Mouse (Mus musculus) adrenal gland, postnatal 25 days (tissue): ENCODE results near the gene Tm2d3. TPM values are rescaled to one million over a fixed set of nuclear protein-coding genes. Genes with fewer than 3 reads are reported as not detected.
A peak's percentile ranks its signal among the peaks of the same experiment; 100 is the strongest.

Experiments
- DNase-seq: peaks from one replicate; pipeline ENCODE4 v3.0.0; 2021; ENCODE audit warnings: mixed read lengths
- long read RNA-seq: library from polyadenylated mRNA; stranded (forward); transcript quantifications from one replicate; pipeline ENCODE4 v2.0.0, GENCODE M21; 2021
- total RNA-seq: library from RNA; stranded (reverse); gene quantifications from 2 replicates; pipeline ENCODE4 v1.2.3, GENCODE M21; 2021

Gene Tm2d3
- 54.2 and 59.3 TPM in 2 replicates for total RNA-seq
- long read RNA-seq, transcript Tm2d3-201 (5 exons, 908 nt) = major isoform, 29 of 53 reads
- long read RNA-seq, transcript Tm2d3-203 (6 exons, 1,003 nt) = minor isoform, 8 of 53 reads
- long read RNA-seq, partial matches to known transcripts = 9 of 53 reads
- long read RNA-seq, other reads (novel, unspliced or antisense) = 6 of 53 reads

- no peak for DNase-seq
Measured at GRCm38 (mm10) chr7:65690869-65691268, at the start of gene Tm2d3. Gene Tm2d3 (plus strand): TSS chr7:65691169.

- DNase-seq = no peak
Measured at GRCm38 (mm10) chr7:65642371-65643304, 48.3 kb upstream of the Tm2d3 start.

GRCm38 (mm10) chr7:65643861-65644421 is 47.0 kb upstream of the Tm2d3 start:
- no peak for DNase-seq

- DNase-seq = peak; percentile 99
Measured at GRCm38 (mm10) chr7:65644643-65645351, 46.2 kb upstream of the Tm2d3 start, which contains the start of gene Tarsl2. Gene Tarsl2 (plus strand): TSS chr7:65644898.

GRCm38 (mm10) chr7:65645996-65646395 is 45.0 kb upstream of the Tm2d3 start:
- no peak for DNase-seq

- no peak for DNase-seq
Measured at GRCm38 (mm10) chr7:65650662-65651061, 40.3 kb upstream of the Tm2d3 start.

- DNase-seq = no peak
Measured at GRCm38 (mm10) chr7:65657490-65658120, 33.4 kb upstream of the Tm2d3 start.

GRCm38 (mm10) chr7:65663225-65663790 is 27.7 kb upstream of the Tm2d3 start:
- no peak for DNase-seq

- no peak for DNase-seq
Measured at GRCm38 (mm10) chr7:65663886-65664285, 27.1 kb upstream of the Tm2d3 start.

- no peak for DNase-seq
Measured at GRCm38 (mm10) chr7:65667491-65667890, 23.5 kb upstream of the Tm2d3 start.

GRCm38 (mm10) chr7:65678050-65678449 is 12.9 kb upstream of the Tm2d3 start:
- DNase-seq = no peak

GRCm38 (mm10) chr7:65678900-65679595 is 11.9 kb upstream of the Tm2d3 start:
- no peak for DNase-seq

GRCm38 (mm10) chr7:65681166-65681565 is 9.8 kb upstream of the Tm2d3 start:
- DNase-seq = no peak

- DNase-seq = no peak
Measured at GRCm38 (mm10) chr7:65684256-65684835, 6.6 kb upstream of the Tm2d3 start.

- DNase-seq = no peak
Measured at GRCm38 (mm10) chr7:65686664-65687063, 4.3 kb upstream of the Tm2d3 start.

- no peak for DNase-seq
Measured at GRCm38 (mm10) chr7:65691929-65692605, 1.1 kb downstream of the Tm2d3 start.

GRCm38 (mm10) chr7:65692883-65693282 is 1.9 kb downstream of the Tm2d3 start:
- peak; percentile 10 for DNase-seq

GRCm38 (mm10) chr7:65693301-65693821 is 2.4 kb downstream of the Tm2d3 start:
- peak; percentile 91 for DNase-seq

GRCm38 (mm10) chr7:65696450-65696849 is 5.5 kb downstream of the Tm2d3 start:
- DNase-seq = no peak

GRCm38 (mm10) chr7:65702076-65702475 is 11.1 kb downstream of the Tm2d3 start:
- DNase-seq = no peak
